Mouse (Mus musculus) ES-E14 (cell line): Measurements from ENCODE around the gene Insm1.

Experiments used
- ZC3H11A ChIP-seq: IDR thresholded peaks from 2 replicates; pipeline ENCODE4 v1.6.1; 2012; ENCODE audit warnings: low read depth, mild to moderate bottlenecking, inconsistent platforms, low read length, borderline replicate concordance
- ZNF384 ChIP-seq: IDR thresholded peaks from 2 replicates; pipeline ENCODE4 v1.6.1; 2012; ENCODE audit warnings: low read depth, low read length, inconsistent platforms

- no peak for TF ChIP-seq ZC3H11A
- no peak for TF ChIP-seq ZNF384
Measured at GRCm38 (mm10) chr2:146222279-146223175, 806 bp downstream of the Insm1 start.
